Mouse (Mus musculus): Measurements from ENCODE around the gene Slc8a3. TPM values are rescaled to one million over a fixed set of nuclear protein-coding genes. Genes with fewer than 3 reads are reported as not detected.

Slc8a3 gene
- polyA plus RNA-seq, 1 experiment from 2014 or later = 0.84 TPM

DNA sequence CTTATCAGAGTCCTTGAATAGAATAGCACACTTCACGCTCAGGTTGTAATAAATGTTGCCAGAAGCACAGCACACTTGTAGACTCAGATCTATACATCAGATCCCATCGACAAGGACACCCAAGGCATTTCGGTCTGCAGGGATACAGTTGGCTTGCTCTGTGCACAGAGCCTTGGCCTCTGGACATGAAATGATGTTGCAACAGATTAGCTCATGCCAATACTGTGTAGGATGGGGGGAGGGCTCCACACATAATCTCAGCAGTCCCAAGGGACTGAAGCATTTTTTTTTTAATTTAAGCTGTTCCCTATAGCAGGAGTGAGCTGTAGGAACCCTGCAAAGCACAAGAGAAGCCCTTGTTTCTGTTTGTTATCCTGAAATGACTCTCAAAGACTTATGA is 74.8 kb downstream of the Slc8a3 start:
- Histone ChIP-seq H3K4me2 (ENCODE audit: low read depth, severe bottlenecking) (no peak overlapping the region), H3K9me3 (ENCODE audit: control insufficient read depth, low read length) (no peaks in the 10 kb centered on the region), H3K4me3 (ENCODE audit: low read depth, low read length) (no peak overlapping the region), H3K9ac (ENCODE audit: low read length) (no peak overlapping the region), H3K36me3 (ENCODE audit: control insufficient read depth, insufficient read depth, low read length) (no peaks in the 10 kb centered on the region), H3K27ac (replicated peaks; ENCODE audit: low read depth, low read length) (no peak overlapping the region), H3K4me1 (ENCODE audit: control insufficient read depth, insufficient read depth, low read length) (no peaks in the 10 kb centered on the region), H3K27me3 (ENCODE audit: control insufficient read depth, insufficient read depth, low read length) (no peaks in the 10 kb centered on the region)
- 93% methylated on average over 3 of the region's 3 CpGs for WGBS
- DNase-seq (ENCODE audit: low spot score) = no peak
- no peak for ATAC-seq (ENCODE audit: insufficient number of reproducible peaks, low FRiP score, low TSS enrichment, low read depth)

DNA sequence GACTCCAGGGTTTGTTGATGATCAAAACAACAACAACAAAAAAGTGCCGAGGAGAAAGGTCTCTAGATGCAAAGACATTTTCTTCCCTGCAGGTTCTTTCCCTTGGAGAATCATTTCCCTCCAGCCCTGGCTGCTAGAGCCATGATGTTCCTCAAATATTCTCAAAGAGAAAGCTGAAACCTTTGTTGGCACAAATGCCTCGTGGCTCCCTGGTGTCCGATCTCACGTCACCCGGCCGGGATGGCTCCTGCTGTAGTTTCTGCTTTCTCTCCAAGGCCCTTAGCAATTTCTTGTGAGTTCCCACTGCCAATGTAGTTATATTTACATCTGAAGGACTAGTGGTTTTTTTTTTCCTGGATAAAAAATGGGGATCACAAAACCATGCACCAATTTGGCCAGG is 87.6 kb downstream of the Slc8a3 start:
- no peak overlapping the region for H3K27ac ChIP-seq (replicated peaks; ENCODE audit: low read depth, low read length)
- H3K4me1 ChIP-seq (ENCODE audit: control insufficient read depth, insufficient read depth, low read length) = no peaks in the 10 kb centered on the region
- H3K9me3 ChIP-seq (ENCODE audit: control insufficient read depth, low read length) = no peaks in the 10 kb centered on the region
- no peaks in the 10 kb centered on the region for H3K27me3 ChIP-seq (ENCODE audit: control insufficient read depth, insufficient read depth, low read length)
- no peak overlapping the region for H3K9ac ChIP-seq (ENCODE audit: low read length)
- H3K4me3 ChIP-seq (ENCODE audit: low read depth, low read length) = no peak overlapping the region
- ATAC-seq (ENCODE audit: insufficient number of reproducible peaks, low FRiP score, low TSS enrichment, low read depth) = no peak
- DNase-seq (ENCODE audit: low spot score) = no peak
- H3K4me2 ChIP-seq (ENCODE audit: low read depth, severe bottlenecking) = no peak overlapping the region
- H3K36me3 ChIP-seq (ENCODE audit: control insufficient read depth, insufficient read depth, low read length) = no peaks in the 10 kb centered on the region
- 81% methylated on average over 6 of the region's 6 CpGs for WGBS

DNA sequence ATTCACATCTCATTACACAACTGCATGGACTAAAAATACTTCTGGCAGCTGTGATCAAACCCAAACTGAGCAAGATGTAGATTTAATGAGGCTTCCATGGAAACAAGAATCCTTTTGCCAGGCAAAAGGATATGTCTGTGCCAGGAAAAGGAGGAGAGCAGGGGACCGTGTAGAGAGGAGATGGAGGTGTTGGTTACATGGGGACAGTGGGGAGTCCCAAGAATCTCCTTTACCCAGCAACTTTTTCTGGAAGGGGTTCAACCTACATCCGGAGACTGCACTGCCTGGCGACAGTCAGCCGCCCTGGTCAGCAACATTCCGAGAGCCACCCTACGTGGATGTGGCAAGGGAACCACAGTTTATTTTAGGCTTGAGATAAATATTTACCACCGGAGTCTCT is 88.0 kb downstream of the Slc8a3 start:
- 87% methylated on average over 7 of the region's 7 CpGs for WGBS
- no peaks in the 10 kb centered on the region for H3K36me3 ChIP-seq (ENCODE audit: control insufficient read depth, insufficient read depth, low read length)
- no peak overlapping the region for H3K27ac ChIP-seq (replicated peaks; ENCODE audit: low read depth, low read length)
- H3K27me3 ChIP-seq (ENCODE audit: control insufficient read depth, insufficient read depth, low read length) = no peaks in the 10 kb centered on the region
- DNase-seq (ENCODE audit: low spot score) (no peak), ATAC-seq (ENCODE audit: insufficient number of reproducible peaks, low FRiP score, low TSS enrichment, low read depth) (no peak)
- H3K9ac ChIP-seq (ENCODE audit: low read length) = no peak overlapping the region
- H3K9me3 ChIP-seq (ENCODE audit: control insufficient read depth, low read length) = no peaks in the 10 kb centered on the region
- H3K4me2 ChIP-seq (ENCODE audit: low read depth, severe bottlenecking) = no peak overlapping the region
- no peak overlapping the region for H3K4me3 ChIP-seq (ENCODE audit: low read depth, low read length)
- H3K4me1 ChIP-seq (ENCODE audit: control insufficient read depth, insufficient read depth, low read length) = no peaks in the 10 kb centered on the region

DNA sequence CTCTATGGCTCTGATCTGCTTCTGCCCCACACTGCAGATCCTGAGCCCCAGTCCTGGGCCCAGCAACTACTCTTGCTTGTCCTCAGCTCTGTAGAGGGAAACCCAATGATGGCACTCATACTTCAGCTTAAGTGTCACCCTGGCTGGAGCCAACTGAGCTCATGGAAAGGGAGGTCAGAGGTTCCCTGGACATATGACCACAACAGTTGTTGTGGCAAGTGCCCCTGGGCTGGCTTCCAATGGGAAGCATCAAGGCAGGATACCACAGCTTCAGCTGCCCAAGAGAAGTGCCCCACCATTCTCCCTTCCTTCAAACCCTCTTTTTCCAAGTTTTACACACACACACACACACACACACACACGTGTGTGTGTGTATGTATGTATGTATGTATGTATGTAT is 88.5 kb downstream of the Slc8a3 start:
- ATAC-seq (ENCODE audit: insufficient number of reproducible peaks, low FRiP score, low TSS enrichment, low read depth) (no peak), DNase-seq (ENCODE audit: low spot score) (no peak)
- Histone ChIP-seq H3K36me3 (ENCODE audit: control insufficient read depth, insufficient read depth, low read length) (no peaks in the 10 kb centered on the region), H3K9me3 (ENCODE audit: control insufficient read depth, low read length) (no peaks in the 10 kb centered on the region), H3K27me3 (ENCODE audit: control insufficient read depth, insufficient read depth, low read length) (no peaks in the 10 kb centered on the region), H3K9ac (ENCODE audit: low read length) (no peak overlapping the region), H3K4me1 (ENCODE audit: control insufficient read depth, insufficient read depth, low read length) (no peaks in the 10 kb centered on the region), H3K4me2 (ENCODE audit: low read depth, severe bottlenecking) (no peak overlapping the region), H3K27ac (replicated peaks; ENCODE audit: low read depth, low read length) (no peak overlapping the region), H3K4me3 (ENCODE audit: low read depth, low read length) (no peak overlapping the region)
- 79% methylated on average over 1 of the region's 1 CpGs for WGBS

DNA sequence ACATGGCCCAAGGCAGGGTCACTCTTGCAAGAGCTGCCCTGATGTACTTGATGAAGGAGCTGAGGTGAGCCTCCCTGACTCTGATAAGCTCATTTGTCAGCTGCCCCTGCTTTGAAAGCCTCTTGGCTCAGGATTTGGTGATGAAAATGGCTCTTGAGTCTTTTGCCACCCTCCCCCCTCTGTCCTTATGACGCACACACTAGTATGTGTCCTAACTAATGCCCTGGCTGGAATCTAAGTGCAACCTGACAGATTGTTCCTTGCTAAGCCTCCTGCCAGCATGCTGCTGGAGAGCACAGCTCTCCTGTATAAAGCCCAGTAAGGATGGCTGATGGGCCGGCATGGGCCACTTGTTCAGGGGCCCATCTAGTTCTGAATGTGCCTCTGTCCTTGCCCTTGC is 91.3 kb downstream of the Slc8a3 start:
- Histone ChIP-seq H3K9ac (ENCODE audit: low read length) (no peak overlapping the region), H3K27ac (replicated peaks; ENCODE audit: low read depth, low read length) (no peak overlapping the region), H3K4me3 (ENCODE audit: low read depth, low read length) (no peak overlapping the region), H3K4me1 (ENCODE audit: control insufficient read depth, insufficient read depth, low read length) (no peaks in the 10 kb centered on the region), H3K27me3 (ENCODE audit: control insufficient read depth, insufficient read depth, low read length) (no peaks in the 10 kb centered on the region), H3K4me2 (ENCODE audit: low read depth, severe bottlenecking) (no peak overlapping the region), H3K36me3 (ENCODE audit: control insufficient read depth, insufficient read depth, low read length) (no peaks in the 10 kb centered on the region), H3K9me3 (ENCODE audit: control insufficient read depth, low read length) (no peaks in the 10 kb centered on the region)
- 77% methylated on average over 2 of the region's 2 CpGs for WGBS
- DNase-seq (ENCODE audit: low spot score) = no peak
- ATAC-seq (ENCODE audit: insufficient number of reproducible peaks, low FRiP score, low TSS enrichment, low read depth) = no peak

DNA sequence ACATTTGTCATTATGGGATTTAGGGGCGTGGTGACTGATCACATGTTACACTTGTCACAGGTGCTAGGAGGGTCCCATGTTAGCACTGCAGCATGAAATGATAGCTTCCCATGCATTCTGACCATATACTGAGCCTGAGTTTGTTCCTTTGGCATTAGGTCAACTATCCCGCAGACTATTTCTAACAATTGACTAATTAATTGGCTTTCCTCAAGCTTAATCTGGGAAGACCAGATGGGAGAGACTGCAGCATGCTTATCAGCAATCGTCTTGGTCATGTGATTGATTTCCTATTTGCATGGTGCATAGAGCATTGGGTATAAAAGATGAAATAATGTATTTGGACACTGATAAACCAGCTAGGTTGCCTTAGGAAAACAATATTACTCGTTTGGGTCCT is 91.9 kb downstream of the Slc8a3 start:
- H3K27ac ChIP-seq (replicated peaks; ENCODE audit: low read depth, low read length) = no peak overlapping the region
- H3K4me1 ChIP-seq (ENCODE audit: control insufficient read depth, insufficient read depth, low read length) = no peaks in the 10 kb centered on the region
- no peak overlapping the region for H3K4me3 ChIP-seq (ENCODE audit: low read depth, low read length)
- no peak for DNase-seq (ENCODE audit: low spot score)
- WGBS = 79% methylated on average over 4 of the region's 4 CpGs
- no peak for ATAC-seq (ENCODE audit: insufficient number of reproducible peaks, low FRiP score, low TSS enrichment, low read depth)
- H3K4me2 ChIP-seq (ENCODE audit: low read depth, severe bottlenecking) = no peak overlapping the region
- H3K9ac ChIP-seq (ENCODE audit: low read length) = no peak overlapping the region
- no peaks in the 10 kb centered on the region for H3K36me3 ChIP-seq (ENCODE audit: control insufficient read depth, insufficient read depth, low read length)
- H3K27me3 ChIP-seq (ENCODE audit: control insufficient read depth, insufficient read depth, low read length) = no peaks in the 10 kb centered on the region
- no peaks in the 10 kb centered on the region for H3K9me3 ChIP-seq (ENCODE audit: control insufficient read depth, low read length)

DNA sequence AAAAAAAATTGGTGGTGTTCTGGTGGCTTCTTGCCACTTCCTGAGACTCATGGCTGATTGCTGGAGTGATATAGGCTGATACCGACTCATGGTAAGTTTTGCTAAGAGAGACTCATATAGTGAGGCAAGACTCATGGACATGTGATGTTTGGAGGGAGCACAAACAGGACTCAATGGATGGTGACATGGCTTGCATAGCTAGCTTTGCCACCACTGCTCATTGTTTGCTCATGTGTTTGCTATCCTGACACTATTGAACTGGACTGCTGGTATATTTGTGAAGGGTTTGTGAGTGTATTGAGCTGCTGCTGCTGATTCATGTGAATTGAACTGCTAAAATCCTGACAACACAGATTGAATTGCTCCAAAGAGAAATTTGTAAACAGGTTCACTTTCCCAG is 95.8 kb downstream of the Slc8a3 start:
- Histone ChIP-seq H3K27ac (replicated peaks; ENCODE audit: low read depth, low read length) (no peak overlapping the region), H3K9ac (ENCODE audit: low read length) (no peak overlapping the region), H3K4me1 (ENCODE audit: control insufficient read depth, insufficient read depth, low read length) (no peaks in the 10 kb centered on the region), H3K4me2 (ENCODE audit: low read depth, severe bottlenecking) (no peak overlapping the region), H3K27me3 (ENCODE audit: control insufficient read depth, insufficient read depth, low read length) (no peaks in the 10 kb centered on the region), H3K4me3 (ENCODE audit: low read depth, low read length) (no peak overlapping the region), H3K36me3 (ENCODE audit: control insufficient read depth, insufficient read depth, low read length) (no peaks in the 10 kb centered on the region), H3K9me3 (ENCODE audit: control insufficient read depth, low read length) (no peaks in the 10 kb centered on the region)
- no peak for DNase-seq (ENCODE audit: low spot score)
- 97% methylated on average over 1 of the region's 1 CpGs for WGBS
- no peak for ATAC-seq (ENCODE audit: insufficient number of reproducible peaks, low FRiP score, low TSS enrichment, low read depth)

DNA sequence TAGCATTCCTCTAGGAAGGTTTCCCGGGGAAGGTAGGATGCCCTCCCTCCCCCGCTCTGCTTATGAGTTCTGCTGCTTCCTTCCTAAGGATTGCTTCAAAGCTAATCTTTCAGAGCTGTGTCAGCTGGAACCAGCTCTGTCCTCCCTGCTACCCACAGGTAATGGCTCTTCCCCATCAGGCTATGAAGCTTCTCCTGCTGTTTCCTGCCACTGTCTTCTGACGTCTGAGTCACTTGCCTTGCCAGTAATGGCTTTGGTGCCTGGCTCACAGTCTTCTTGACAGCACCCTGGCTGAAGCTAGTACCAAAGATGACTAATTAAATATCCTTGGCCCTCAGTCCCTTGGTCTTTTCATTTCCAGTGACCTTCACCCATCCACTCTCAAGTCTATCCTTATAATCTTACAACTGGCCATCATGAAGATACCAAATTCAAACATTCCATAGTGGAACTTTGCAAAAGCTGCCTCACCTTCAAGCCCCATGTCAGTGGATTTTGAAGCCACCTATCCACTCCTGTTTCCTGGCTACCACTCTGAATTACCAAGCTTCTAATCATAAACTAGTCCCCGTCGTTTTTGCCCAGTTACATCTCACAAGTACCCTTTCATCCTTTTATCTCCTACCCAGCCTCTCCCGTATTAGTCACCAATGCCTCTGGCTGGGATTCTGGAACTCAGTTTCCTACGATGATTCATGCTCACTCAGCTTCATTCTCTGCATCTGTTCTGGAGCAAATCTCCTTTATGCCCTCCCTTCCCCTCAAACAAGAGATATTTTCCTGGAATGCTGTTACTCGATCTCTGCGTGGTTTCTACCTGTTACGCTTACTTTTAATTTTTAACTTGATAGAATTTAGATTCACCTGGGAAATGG is 97.3 kb downstream of the Slc8a3 start:
- no peak overlapping the region for H3K9ac ChIP-seq (ENCODE audit: low read length)
- ATAC-seq (ENCODE audit: insufficient number of reproducible peaks, low FRiP score, low TSS enrichment, low read depth) (no peak), DNase-seq (ENCODE audit: low spot score) (no peak)
- H3K27ac ChIP-seq (replicated peaks; ENCODE audit: low read depth, low read length) = no peak overlapping the region
- H3K4me2 ChIP-seq (ENCODE audit: low read depth, severe bottlenecking) = no peak overlapping the region
- no peaks in the 10 kb centered on the region for H3K36me3 ChIP-seq (ENCODE audit: control insufficient read depth, insufficient read depth, low read length)
- 86% methylated on average over 10 of the region's 10 CpGs for WGBS
- no peak overlapping the region for H3K4me3 ChIP-seq (ENCODE audit: low read depth, low read length)
- H3K9me3 ChIP-seq (ENCODE audit: control insufficient read depth, low read length) = no peaks in the 10 kb centered on the region
- no peaks in the 10 kb centered on the region for H3K27me3 ChIP-seq (ENCODE audit: control insufficient read depth, insufficient read depth, low read length)
- H3K4me1 ChIP-seq (ENCODE audit: control insufficient read depth, insufficient read depth, low read length) = no peaks in the 10 kb centered on the region
